In the genomic region with DNA sequence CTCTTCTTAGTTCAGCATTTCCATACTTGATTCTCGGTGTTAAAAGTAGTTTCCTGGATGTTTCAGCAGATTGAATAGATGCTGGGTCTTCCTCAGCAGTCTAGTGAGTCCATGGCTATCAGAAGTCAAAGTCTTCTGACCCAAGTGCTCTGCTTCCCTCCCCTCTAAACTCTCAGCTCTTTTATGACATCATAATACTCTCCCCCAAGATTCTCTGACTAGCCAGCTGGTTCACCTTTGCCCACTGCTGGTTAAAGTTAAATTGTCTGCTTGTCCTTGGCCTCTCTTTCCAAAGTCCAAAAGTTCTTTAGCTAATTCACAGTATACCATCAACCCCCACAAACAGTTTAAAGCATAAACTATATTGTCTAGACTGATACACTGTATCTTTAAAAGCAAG, we compare ENCODE assay signal across 24 mouse cellular contexts. TPM values are rescaled to one million over a fixed set of nuclear protein-coding genes. Genes with fewer than 3 reads are reported as not detected.
DNase-seq lines count a peak whose midpoint lies in the region; ATAC-seq and TF ChIP-seq lines count a peak whose summit lies in the region.
"Had no signal": no experiment of that assay in that cellular context is flagged by ENCODE, and none has a peak within 500 bp of the region (broad histone marks: within the 10 kb centered on the region; RNA-seq: fewer than 3 reads in every experiment).

A gene (minus strand): TSS at position 140 of the 400 bp plus-strand sequence.

- H3K4me3 ChIP-seq in kidney, embryonic 15.5 days (replicated peaks) = no peak within 1 kb of the TSS
- peak within 1 kb of the TSS; percentile 88 for H3K4me3 ChIP-seq in testis, adult 2 months (ENCODE audit: control insufficient read depth, low read depth, low read length)
- H3K4me3 ChIP-seq: embryonic facial prominence, embryonic 12.5 days; forebrain, embryonic 15.5 days; heart, embryonic 10.5 days had no signal

- peak; percentile 37 for DNase-seq in kidney, adult 11 months
- no peak for DNase-seq in kidney, adult 18-20 months
- DNase-seq in kidney, postnatal 14 days = peak; percentile 7
- no peak for DNase-seq in testis, postnatal 14 days (ENCODE audit: low spot score)
- DNase-seq in adrenal gland, postnatal 14 days = no peak
- DNase-seq: adrenal gland, postnatal 10 days; cerebellum, adult 11-12 months; cerebellum, adult 9-10 months; cerebellum, postnatal 25 days; gastrocnemius, postnatal 36 days; heart, adult 18-20 months; heart, postnatal 10 days had no signal

- no peaks in the 10 kb centered on the region for H3K9me3 ChIP-seq in kidney, embryonic 15.5 days (replicated peaks)
- H3K9me3 ChIP-seq: embryonic facial prominence, embryonic 12.5 days; forebrain, embryonic 15.5 days; heart, embryonic 10.5 days had no signal

- 88% methylated on average over 1 of the region's 1 CpGs for WGBS in kidney, embryonic 15.5 days

- H3K27me3 ChIP-seq in kidney, embryonic 15.5 days = no peaks in the 10 kb centered on the region
- H3K27me3 ChIP-seq in testis, adult 2 months (ENCODE audit: control insufficient read depth, insufficient read depth, low read length) = no peaks in the 10 kb centered on the region
- H3K27me3 ChIP-seq: embryonic facial prominence, embryonic 12.5 days; forebrain, embryonic 15.5 days had no signal

- no peak within 1 kb of the TSS for H3K4me2 ChIP-seq in kidney, embryonic 15.5 days
- H3K4me2 ChIP-seq: embryonic facial prominence, embryonic 12.5 days; forebrain, embryonic 15.5 days had no signal

- H3K9ac ChIP-seq in kidney, embryonic 15.5 days = no peak within 1 kb of the TSS
- H3K9ac ChIP-seq: embryonic facial prominence, embryonic 12.5 days; forebrain, embryonic 15.5 days had no signal

- no peak for TF ChIP-seq POLR2A in testis, adult 2 months (IDR thresholded peaks at IDR 0.05; ENCODE audit: control insufficient read depth, low read depth, low read length)

- H3K4me1 ChIP-seq in kidney, embryonic 15.5 days = no peaks in the 10 kb centered on the region
- H3K4me1 ChIP-seq in testis, adult 2 months (ENCODE audit: control insufficient read depth, insufficient read depth, low read length) = no peaks in the 10 kb centered on the region
- H3K4me1 ChIP-seq: embryonic facial prominence, embryonic 12.5 days; forebrain, embryonic 15.5 days; heart, embryonic 10.5 days had no signal

- no peak for TF ChIP-seq CTCF in testis, adult 2 months (IDR thresholded peaks at IDR 0.05; ENCODE audit: control insufficient read depth, insufficient read depth, insufficient replicate concordance, low read depth, low read length)

- ATAC-seq in kidney, embryonic 15.5 days (replicated peaks; ENCODE audit: low FRiP score) = no peak
- ATAC-seq: forebrain, embryonic 15.5 days had no signal

- no peaks in the 10 kb centered on the region for H3K36me3 ChIP-seq in kidney, embryonic 15.5 days
- no peaks in the 10 kb centered on the region for H3K36me3 ChIP-seq in testis, adult 2 months (ENCODE audit: control insufficient read depth, insufficient read depth, low read length)
- H3K36me3 ChIP-seq: embryonic facial prominence, embryonic 12.5 days; forebrain, embryonic 15.5 days; heart, embryonic 10.5 days had no signal

- no peak within 1 kb of the TSS for H3K27ac ChIP-seq in kidney, embryonic 15.5 days
- H3K27ac ChIP-seq in testis, adult 2 months (ENCODE audit: control insufficient read depth, insufficient read depth, low read depth, low read length) = peak within 1 kb of the TSS; percentile 78
- H3K27ac ChIP-seq: embryonic facial prominence, embryonic 12.5 days; forebrain, embryonic 15.5 days; heart, embryonic 10.5 days had no signal

RNA-seq across cellular contexts. Expression of the gene that starts here (rescaled TPM):
- polyA plus RNA-seq in kidney, embryonic 15.5 days (2015; fragmentation: Nextera tagmentation; extraction: Ambion mirVana) = not detected in 2 replicates
- polyA plus RNA-seq in testis, adult 2 months (2012; rRNA removed) = 4,177 and 4,558 TPM in 2 replicates
- total RNA-seq in adrenal gland, postnatal 14 days (2021) = not detected in 2 replicates
- total RNA-seq: adrenal gland, postnatal 10 days; gastrocnemius, adult 8-10 months; gastrocnemius, postnatal 36 days; heart, adult 18-20 months; heart, postnatal 10 days; hematopoietic stem cell, adult 5-6 weeks; MEL had no signal
- polyA plus RNA-seq: C2C12; cortical plate, adult 2 months; embryonic facial prominence, embryonic 12.5 days; forebrain, embryonic 11.5 days; forebrain, embryonic 15.5 days; heart, embryonic 10.5 days; heart, embryonic 14.5 days had no signal

Comparison
In these comparisons a context has a peak if more than half of its experiments do, and no peak if none do; other contexts are left out.
1. RNA of the gene that starts here (polyA plus RNA-seq): 4,177 to 4,558 TPM in testis, adult 2 months; not detected in kidney, embryonic 15.5 days; every median in the first group is over 1,000 times any median in the second.
2. DNase-seq: peak in kidney, adult 11 months (single experiment) and kidney, postnatal 14 days (single experiment); none in kidney, adult 18-20 months (single experiment), testis, postnatal 14 days (single experiment) and adrenal gland, postnatal 14 days (single experiment).